Mouse (Mus musculus) CD8-positive naive resting alpha-beta T cell, adult 2 months (primary cell): ENCODE measurements around the gene Npy4r.

Experiments
- DNase-seq, 2 experiments: peaks; one replicate each; pipeline ENCODE4 v3.0.0; 2022; ENCODE audit warnings: low read depth in 2 of 2, low spot score in 2 of 2

The Npy4r gene

GRCm38 (mm10) chr14:34120016-34120910, 32.0 kb downstream of the Npy4r start:
- no peak for DNase-seq

GRCm38 (mm10) chr14:34119046-34119723, 33.1 kb downstream of the Npy4r start:
- DNase-seq = no peak

- DNase-seq = no peak
Measured at GRCm38 (mm10) chr14:34114311-34114710, 38.0 kb downstream of the Npy4r start.

DNA sequence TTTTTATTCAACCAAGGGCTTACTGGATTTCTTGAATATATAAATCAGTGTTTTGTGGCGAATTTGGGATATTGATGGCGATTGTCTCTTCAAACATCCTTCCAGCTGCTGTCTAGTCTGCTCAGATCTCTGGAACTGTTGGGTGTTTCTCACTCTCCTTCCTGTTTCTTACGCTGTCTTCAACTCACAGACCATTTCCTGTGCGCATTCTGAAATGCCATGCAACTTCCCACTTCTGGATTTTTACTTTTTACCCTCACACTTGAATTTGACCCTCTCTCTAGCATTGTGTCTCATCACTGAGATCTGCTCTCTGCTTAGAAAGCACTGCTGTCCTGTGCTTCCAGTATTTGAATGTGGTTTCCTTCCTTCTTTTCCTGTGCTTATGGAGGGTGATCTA, 44.7 kb downstream of the Npy4r start:
- DNase-seq = no peak

GRCm38 (mm10) chr14:34106389-34107062, 45.8 kb downstream of the Npy4r start:
- DNase-seq = no peak

DNA sequence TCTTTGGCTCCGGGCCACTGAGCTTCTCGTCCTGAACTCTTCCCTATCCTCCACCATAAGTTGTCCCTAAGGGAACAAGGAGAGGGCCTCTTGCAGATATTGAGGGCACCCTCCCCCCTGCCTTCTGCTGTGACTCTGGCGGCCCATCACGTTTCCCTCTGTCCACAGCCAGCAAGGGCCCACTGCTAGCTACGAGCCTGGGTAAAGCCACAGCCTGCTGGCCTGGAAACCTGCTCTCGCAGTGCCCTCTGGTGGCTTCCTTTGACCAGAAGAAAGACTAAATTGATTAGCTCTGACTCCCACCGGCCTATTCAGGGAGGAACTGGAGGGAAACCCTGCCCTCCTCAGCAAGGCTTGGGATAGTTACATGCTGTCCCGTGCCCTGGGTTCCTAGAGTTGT, 47.4 kb downstream of the Npy4r start:
- no peak for DNase-seq

GRCm38 (mm10) chr14:34103855-34104254, 48.4 kb downstream of the Npy4r start:
- no peak for DNase-seq

DNA sequence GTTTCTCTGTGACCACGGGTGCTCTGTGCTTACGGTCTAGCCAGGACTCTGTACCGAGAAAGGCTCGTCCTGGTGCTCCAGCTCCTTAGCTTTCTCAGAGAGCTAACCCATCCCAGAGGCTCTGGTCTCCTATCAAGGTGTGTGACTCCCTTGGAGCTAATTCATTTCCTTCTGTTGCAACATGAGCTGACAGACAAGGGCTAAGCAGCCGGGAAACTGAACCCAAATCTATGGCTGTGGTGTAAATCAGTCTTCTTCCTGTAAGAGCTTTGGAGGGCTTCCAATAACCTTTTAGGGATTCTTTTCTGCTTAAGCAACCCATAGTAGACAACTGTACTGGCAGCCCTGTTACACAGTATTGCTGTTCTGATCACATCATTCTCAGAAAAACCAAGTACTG, 49.7 kb downstream of the Npy4r start, which contains the start of gene A630023A22Rik:
TSS of gene A630023A22Rik (minus strand) at position 154 of the 400 bp plus-strand sequence.
- DNase-seq = no peak

DNA sequence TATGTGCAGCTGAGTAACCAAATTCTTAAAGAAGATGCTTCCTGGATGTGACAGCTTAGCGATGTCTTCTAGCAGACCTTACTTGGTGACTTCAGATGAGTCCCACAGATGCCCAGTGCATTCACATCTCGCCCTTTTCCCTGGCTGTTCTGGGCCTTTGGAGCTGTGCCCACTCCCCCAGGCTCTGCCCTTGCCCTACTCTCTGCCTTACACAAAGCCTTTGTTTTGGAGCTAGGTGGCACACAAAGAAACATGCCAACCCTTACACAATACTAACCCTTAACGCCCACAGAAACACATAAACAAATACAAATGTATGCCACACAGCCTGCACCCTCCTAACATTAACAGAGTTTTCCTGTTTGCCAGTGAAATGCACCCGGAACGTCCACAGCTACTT, 56.1 kb downstream of the Npy4r start:
- no peak for DNase-seq
